Mouse (Mus musculus): ENCODE measurements at regions not wholly inside any gene's neighbourhood (a gene's known extent, or its start where the extent isn't known, plus 50 kb on each side); places are given as distances from the start of the nearest gene placed in this dataset.
A peak's percentile ranks its signal among the peaks of the same experiment; 100 is the strongest.

GRCm38 (mm10) chr10:19188082-19188742 is 168.1 kb upstream of the Olig3 start:
- DNase-seq (ENCODE audit: low read depth) = no peak

- no peak for DNase-seq (ENCODE audit: low read depth)
Measured at GRCm38 (mm10) chr10:19187716-19188081, 168.6 kb upstream of the Olig3 start.

- no peak for DNase-seq (ENCODE audit: low read depth)
Measured at GRCm38 (mm10) chr10:19187084-19187615, 169.2 kb upstream of the Olig3 start.

- peak; percentile 35 for DNase-seq (ENCODE audit: low read depth)
Measured at GRCm38 (mm10) chr10:19185790-19186581, 170.3 kb upstream of the Olig3 start.

GRCm38 (mm10) chr10:19184886-19185285 is 169.4 kb upstream of the Tnfaip3 start:
- DNase-seq (ENCODE audit: low read depth) = no peak

- DNase-seq (ENCODE audit: low read depth) = no peak
Measured at GRCm38 (mm10) chr10:19177895-19178294, 162.4 kb upstream of the Tnfaip3 start.

- DNase-seq (ENCODE audit: low read depth) = no peak
Measured at GRCm38 (mm10) chr10:19177414-19177813, 162.0 kb upstream of the Tnfaip3 start.

GRCm38 (mm10) chr10:19176249-19176648 is 160.8 kb upstream of the Tnfaip3 start:
- no peak for DNase-seq (ENCODE audit: low read depth)

GRCm38 (mm10) chr10:19171834-19172233 is 156.4 kb upstream of the Tnfaip3 start:
- no peak for DNase-seq (ENCODE audit: low read depth)

GRCm38 (mm10) chr10:19170596-19170995 is 155.1 kb upstream of the Tnfaip3 start:
- DNase-seq (ENCODE audit: low read depth) = no peak

- DNase-seq (ENCODE audit: low read depth) = no peak
Measured at GRCm38 (mm10) chr10:19169272-19169671, 153.8 kb upstream of the Tnfaip3 start.

GRCm38 (mm10) chr10:19168362-19168761 is 152.9 kb upstream of the Tnfaip3 start:
- DNase-seq (ENCODE audit: low read depth) = no peak

GRCm38 (mm10) chr10:19167641-19168271 is 152.3 kb upstream of the Tnfaip3 start:
- no peak for DNase-seq (ENCODE audit: low read depth)

GRCm38 (mm10) chr10:19167101-19167500 is 151.6 kb upstream of the Tnfaip3 start:
- no peak for DNase-seq (ENCODE audit: low read depth)

- DNase-seq (ENCODE audit: low read depth) = no peak
Measured at GRCm38 (mm10) chr10:19162104-19162503, 146.6 kb upstream of the Tnfaip3 start.

- no peak for DNase-seq (ENCODE audit: low read depth)
Measured at GRCm38 (mm10) chr10:19161149-19161548, 145.7 kb upstream of the Tnfaip3 start.

GRCm38 (mm10) chr10:19154041-19154440 is 138.6 kb upstream of the Tnfaip3 start:
- no peak for DNase-seq (ENCODE audit: low read depth)

GRCm38 (mm10) chr10:19152773-19153172 is 137.3 kb upstream of the Tnfaip3 start:
- no peak for DNase-seq (ENCODE audit: low read depth)

GRCm38 (mm10) chr10:19150766-19151165 is 135.3 kb upstream of the Tnfaip3 start:
- DNase-seq (ENCODE audit: low read depth) = no peak

GRCm38 (mm10) chr10:19150005-19150404 is 134.5 kb upstream of the Tnfaip3 start:
- DNase-seq (ENCODE audit: low read depth) = no peak

GRCm38 (mm10) chr10:19149196-19149869 is 133.9 kb upstream of the Tnfaip3 start:
- DNase-seq (ENCODE audit: low read depth) = no peak

GRCm38 (mm10) chr10:19141481-19141880 is 126.0 kb upstream of the Tnfaip3 start:
- DNase-seq (ENCODE audit: low read depth) = no peak

Data from c-Kit-positive CD71-positive TER-119-negative erythroid progenitor cells, embryonic 14.5 days (primary cell).